Mouse (Mus musculus): ENCODE results near the gene Cog7. TPM values are rescaled to one million over a fixed set of nuclear protein-coding genes. Genes with fewer than 3 reads are reported as not detected.

The Cog7 gene
- polyA plus RNA-seq, 1 experiment, result 15.2 TPM

DNA sequence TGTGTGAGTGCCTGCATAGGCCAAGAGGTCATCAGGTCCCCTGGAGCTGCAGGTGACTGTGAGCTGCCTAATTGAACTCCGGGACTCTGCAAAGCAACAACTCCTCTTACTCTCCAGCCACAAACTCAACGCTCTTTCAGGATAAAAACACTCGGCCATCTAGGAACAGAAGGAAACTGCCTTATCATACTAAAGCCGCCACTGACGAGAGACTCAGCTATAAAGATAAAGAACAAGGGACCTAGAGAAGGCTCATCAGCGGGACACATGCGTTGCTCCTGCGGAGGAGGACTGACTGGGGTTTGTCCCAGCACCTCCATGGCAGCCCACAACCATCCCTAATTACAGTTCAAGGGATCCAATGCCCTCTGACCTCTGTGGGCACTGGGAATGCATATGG, 13.3 kb downstream of the Cog7 start:
- H3K4me3 ChIP-seq, result no peak overlapping the region
- H3K79me2 ChIP-seq (ENCODE audit: control insufficient read depth, insufficient read depth), result no peaks in the 10 kb centered on the region
- H3ac ChIP-seq (ENCODE audit: control insufficient read depth, insufficient read length), result no peak overlapping the region
- peaks cover 3% of the 10 kb centered on the region for H3K36me3 ChIP-seq (ENCODE audit: control insufficient read depth, insufficient read depth)
- no peak overlapping the region for H3K4me2 ChIP-seq (ENCODE audit: low read depth)
- TF ChIP-seq REST (IDR thresholded peaks at IDR 0.05; ENCODE audit: insufficient read depth, insufficient read length) (no peak), MYOD1 (IDR thresholded peaks at IDR 0.05; ENCODE audit: control insufficient read depth in 1 of 3, insufficient read length in 2 of 3, low read depth in 2 of 3) (no peak), POLR2AphosphoS2 (IDR thresholded peaks at IDR 0.05; ENCODE audit: insufficient read length, low read depth) (no peak), E2F4 (IDR thresholded peaks at IDR 0.05; ENCODE audit: insufficient read depth) (no peak), TCF3 (IDR thresholded peaks at IDR 0.05; ENCODE audit: insufficient read length, low read depth) (no peak), USF1 (IDR thresholded peaks at IDR 0.05; ENCODE audit: low read depth) (no peak), MYOG (IDR thresholded peaks at IDR 0.05; ENCODE audit: control insufficient read depth in 1 of 3, insufficient read depth in 1 of 3, insufficient read length in 2 of 3, low read depth in 2 of 3) (no peak), MAX (IDR thresholded peaks at IDR 0.05; ENCODE audit: low read depth) (no peak), CEBPB (IDR thresholded peaks at IDR 0.05; ENCODE audit: insufficient read depth, poor library complexity, severe bottlenecking) (no peak), POLR2A (IDR thresholded peaks at IDR 0.05; ENCODE audit: insufficient read length, low read depth) (no peak), TCF12 (IDR thresholded peaks at IDR 0.05; ENCODE audit: insufficient read depth, poor library complexity, severe bottlenecking) (no peak), SRF (IDR thresholded peaks at IDR 0.05; ENCODE audit: control insufficient read depth, insufficient read length, low read depth) (no peak)
- no peaks in the 10 kb centered on the region for H3K27me3 ChIP-seq (ENCODE audit: control insufficient read depth, insufficient read depth, insufficient read length)

DNA sequence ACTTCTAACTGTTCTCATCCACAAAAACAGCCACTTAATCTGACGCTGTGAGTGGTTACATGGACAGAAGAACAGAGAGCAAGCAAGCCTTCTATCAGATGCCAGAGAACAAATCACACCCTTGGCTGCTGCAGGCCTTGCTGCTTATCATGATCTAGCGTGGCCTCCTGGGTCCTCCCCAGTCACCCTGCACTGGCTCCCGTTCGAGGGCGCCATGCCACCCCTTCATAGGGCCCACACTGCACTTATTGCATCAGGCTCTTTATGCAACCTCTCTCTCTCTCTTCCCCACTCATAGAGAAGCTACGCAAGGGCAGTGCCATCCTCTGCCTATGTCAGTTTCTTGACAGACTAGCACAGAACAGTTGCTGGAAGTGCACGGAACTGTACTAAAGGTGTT, 15.3 kb downstream of the Cog7 start:
- no peak overlapping the region for H3K4me3 ChIP-seq
- no peaks in the 10 kb centered on the region for H3K27me3 ChIP-seq (ENCODE audit: control insufficient read depth, insufficient read depth, insufficient read length)
- H3K36me3 ChIP-seq (ENCODE audit: control insufficient read depth, insufficient read depth), result no peaks in the 10 kb centered on the region
- H3ac ChIP-seq (ENCODE audit: control insufficient read depth, insufficient read length), result no peak overlapping the region
- H3K79me2 ChIP-seq (ENCODE audit: control insufficient read depth, insufficient read depth), result no peaks in the 10 kb centered on the region
- no peak overlapping the region for H3K4me2 ChIP-seq (ENCODE audit: low read depth)
- TF ChIP-seq TCF3 (IDR thresholded peaks at IDR 0.05; ENCODE audit: insufficient read length, low read depth) (no peak), SRF (IDR thresholded peaks at IDR 0.05; ENCODE audit: control insufficient read depth, insufficient read length, low read depth) (no peak), USF1 (IDR thresholded peaks at IDR 0.05; ENCODE audit: low read depth) (no peak), MYOG (IDR thresholded peaks at IDR 0.05; ENCODE audit: control insufficient read depth in 1 of 3, insufficient read depth in 1 of 3, insufficient read length in 2 of 3, low read depth in 2 of 3) (no peak), TCF12 (IDR thresholded peaks at IDR 0.05; ENCODE audit: insufficient read depth, poor library complexity, severe bottlenecking) (no peak), POLR2A (IDR thresholded peaks at IDR 0.05; ENCODE audit: insufficient read length, low read depth) (no peak), MAX (IDR thresholded peaks at IDR 0.05; ENCODE audit: low read depth) (no peak), MYOD1 (IDR thresholded peaks at IDR 0.05; ENCODE audit: control insufficient read depth in 1 of 3, insufficient read length in 2 of 3, low read depth in 2 of 3) (no peak), CEBPB (IDR thresholded peaks at IDR 0.05; ENCODE audit: insufficient read depth, poor library complexity, severe bottlenecking) (no peak), POLR2AphosphoS2 (IDR thresholded peaks at IDR 0.05; ENCODE audit: insufficient read length, low read depth) (no peak), E2F4 (IDR thresholded peaks at IDR 0.05; ENCODE audit: insufficient read depth) (no peak), REST (IDR thresholded peaks at IDR 0.05; ENCODE audit: insufficient read depth, insufficient read length) (no peak)

DNA sequence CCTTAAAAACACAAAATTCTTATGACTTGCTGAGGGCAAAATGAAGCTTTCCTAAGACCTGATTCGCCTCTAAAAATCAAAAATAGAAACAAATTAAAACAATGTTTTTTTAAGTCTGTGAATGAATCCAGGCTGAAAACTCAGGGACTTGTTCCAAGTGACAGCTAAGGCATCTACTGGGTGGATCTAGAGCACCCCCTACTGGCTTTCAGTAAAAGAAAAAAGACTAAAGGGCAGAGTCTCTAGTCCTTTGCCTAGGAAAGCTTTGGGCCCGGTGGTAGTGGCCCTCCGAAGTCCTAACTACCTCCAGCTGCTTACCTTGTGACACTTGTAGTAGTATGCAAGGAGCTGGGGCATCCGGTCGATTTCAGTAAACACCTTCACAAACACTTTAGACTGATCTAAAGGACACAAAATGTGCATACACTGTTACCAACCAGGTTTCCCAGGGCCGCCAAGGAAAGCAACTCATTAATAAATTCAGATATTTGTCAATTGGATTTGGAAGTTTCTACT, 17.6 kb downstream of the Cog7 start:
- no peaks in the 10 kb centered on the region for H3K79me2 ChIP-seq (ENCODE audit: control insufficient read depth, insufficient read depth)
- H3K27me3 ChIP-seq (ENCODE audit: control insufficient read depth, insufficient read depth, insufficient read length), result no peaks in the 10 kb centered on the region
- no peak overlapping the region for H3K4me2 ChIP-seq (ENCODE audit: low read depth)
- no peaks in the 10 kb centered on the region for H3K36me3 ChIP-seq (ENCODE audit: control insufficient read depth, insufficient read depth)
- no peak overlapping the region for H3ac ChIP-seq (ENCODE audit: control insufficient read depth, insufficient read length)
- no peak for TF ChIP-seq POLR2A (IDR thresholded peaks at IDR 0.05; ENCODE audit: insufficient read length, low read depth)
- no peak for TF ChIP-seq MAX (IDR thresholded peaks at IDR 0.05; ENCODE audit: low read depth)
- TF ChIP-seq MYOG (IDR thresholded peaks at IDR 0.05; ENCODE audit: control insufficient read depth in 1 of 3, insufficient read depth in 1 of 3, insufficient read length in 2 of 3, low read depth in 2 of 3), result no peak
- no peak for TF ChIP-seq TCF3 (IDR thresholded peaks at IDR 0.05; ENCODE audit: insufficient read length, low read depth)
- TF ChIP-seq CEBPB (IDR thresholded peaks at IDR 0.05; ENCODE audit: insufficient read depth, poor library complexity, severe bottlenecking), result no peak
- TF ChIP-seq USF1 (IDR thresholded peaks at IDR 0.05; ENCODE audit: low read depth), result no peak
- H3K4me3 ChIP-seq, result no peak overlapping the region

DNA sequence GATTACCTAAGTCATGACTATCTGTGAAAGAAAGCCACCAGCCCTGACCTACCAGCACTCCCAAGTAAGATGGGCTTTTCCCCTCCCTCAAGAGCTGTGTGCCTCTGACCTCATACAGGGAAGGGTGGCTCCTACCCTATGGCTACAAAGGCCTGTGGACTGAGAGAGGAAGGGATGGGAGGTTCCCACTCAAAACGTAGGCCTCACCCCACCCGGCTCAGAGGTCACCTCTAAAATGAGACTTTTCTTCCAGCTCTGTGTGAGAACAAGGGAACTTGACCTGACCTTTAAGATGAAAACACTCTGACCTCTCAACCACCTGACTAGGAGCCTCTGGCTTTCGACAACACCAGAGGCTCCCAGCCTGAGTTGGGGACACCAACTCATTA, 18.9 kb downstream of the Cog7 start:
- no peak overlapping the region for H3K4me2 ChIP-seq (ENCODE audit: low read depth)
- peaks cover 8% of the 10 kb centered on the region for H3K36me3 ChIP-seq (ENCODE audit: control insufficient read depth, insufficient read depth)
- H3K79me2 ChIP-seq (ENCODE audit: control insufficient read depth, insufficient read depth), result no peaks in the 10 kb centered on the region
- H3ac ChIP-seq (ENCODE audit: control insufficient read depth, insufficient read length), result no peak overlapping the region
- H3K27me3 ChIP-seq (ENCODE audit: control insufficient read depth, insufficient read depth, insufficient read length), result no peaks in the 10 kb centered on the region
- no peak for TF ChIP-seq TCF3 (IDR thresholded peaks at IDR 0.05; ENCODE audit: insufficient read length, low read depth)
- TF ChIP-seq MYOD1 (IDR thresholded peaks at IDR 0.05; ENCODE audit: control insufficient read depth in 1 of 3, insufficient read length in 2 of 3, low read depth in 2 of 3), result no peak
- no peak for TF ChIP-seq CEBPB (IDR thresholded peaks at IDR 0.05; ENCODE audit: insufficient read depth, poor library complexity, severe bottlenecking)
- no peak for TF ChIP-seq SRF (IDR thresholded peaks at IDR 0.05; ENCODE audit: control insufficient read depth, insufficient read length, low read depth)
- TF ChIP-seq TCF12 (IDR thresholded peaks at IDR 0.05; ENCODE audit: insufficient read depth, poor library complexity, severe bottlenecking), result no peak
- TF ChIP-seq REST (IDR thresholded peaks at IDR 0.05; ENCODE audit: insufficient read depth, insufficient read length), result no peak
- TF ChIP-seq MAX (IDR thresholded peaks at IDR 0.05; ENCODE audit: low read depth), result no peak
- H3K4me3 ChIP-seq, result no peak overlapping the region

DNA sequence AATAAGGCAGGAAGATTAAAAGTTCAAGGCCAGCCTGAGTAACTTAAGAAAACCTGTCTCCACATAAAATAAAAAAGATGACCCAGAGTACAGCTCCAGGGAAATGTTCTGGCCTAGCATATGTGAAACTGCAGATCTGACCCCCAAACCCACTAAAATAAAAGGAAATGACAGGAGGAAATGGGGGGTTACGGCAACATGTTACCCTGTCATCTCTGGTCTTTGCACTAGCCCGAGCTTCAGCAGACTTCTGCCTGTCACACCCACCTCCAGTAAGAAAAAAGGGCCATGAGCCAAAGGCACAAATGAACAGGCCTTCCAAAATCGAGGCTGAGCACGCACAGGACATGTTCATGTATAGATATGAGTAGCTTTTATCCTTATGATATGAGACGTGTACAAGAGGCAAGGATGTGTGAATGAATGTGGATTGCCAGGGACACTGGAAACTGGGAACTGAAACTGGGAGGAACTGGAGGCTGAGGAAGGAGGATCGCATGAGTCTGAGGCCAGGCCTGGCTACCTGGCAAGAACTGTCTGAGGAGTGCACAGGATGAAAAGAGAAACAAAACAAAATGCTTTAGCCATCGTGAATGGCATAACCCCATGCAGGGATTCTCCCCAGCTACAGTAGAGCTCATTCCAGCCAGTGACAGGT, 19.5 kb downstream of the Cog7 start:
- Histone ChIP-seq H3K27me3 (ENCODE audit: control insufficient read depth, insufficient read depth, insufficient read length) (no peaks in the 10 kb centered on the region), H3K4me3 (no peak overlapping the region), H3K4me2 (ENCODE audit: low read depth) (no peak overlapping the region), H3K36me3 (ENCODE audit: control insufficient read depth, insufficient read depth) (peaks cover 8% of the 10 kb centered on the region), H3ac (ENCODE audit: control insufficient read depth, insufficient read length) (no peak overlapping the region), H3K79me2 (ENCODE audit: control insufficient read depth, insufficient read depth) (no peaks in the 10 kb centered on the region)
- TF ChIP-seq MYOD1 (IDR thresholded peaks at IDR 0.05; ENCODE audit: control insufficient read depth in 1 of 3, insufficient read length in 2 of 3, low read depth in 2 of 3) (no peak), REST (IDR thresholded peaks at IDR 0.05; ENCODE audit: insufficient read depth, insufficient read length) (no peak), TCF12 (IDR thresholded peaks at IDR 0.05; ENCODE audit: insufficient read depth, poor library complexity, severe bottlenecking) (no peak), CEBPB (IDR thresholded peaks at IDR 0.05; ENCODE audit: insufficient read depth, poor library complexity, severe bottlenecking) (no peak), E2F4 (IDR thresholded peaks at IDR 0.05; ENCODE audit: insufficient read depth) (no peak), TCF3 (IDR thresholded peaks at IDR 0.05; ENCODE audit: insufficient read length, low read depth) (no peak), MYOG (IDR thresholded peaks at IDR 0.05; ENCODE audit: control insufficient read depth in 1 of 3, insufficient read depth in 1 of 3, insufficient read length in 2 of 3, low read depth in 2 of 3) (no peak), USF1 (IDR thresholded peaks at IDR 0.05; ENCODE audit: low read depth) (no peak), POLR2AphosphoS2 (IDR thresholded peaks at IDR 0.05; ENCODE audit: insufficient read length, low read depth) (no peak), MAX (IDR thresholded peaks at IDR 0.05; ENCODE audit: low read depth) (no peak)

Measured in myocyte (in vitro differentiated cells).